In the genomic region with DNA sequence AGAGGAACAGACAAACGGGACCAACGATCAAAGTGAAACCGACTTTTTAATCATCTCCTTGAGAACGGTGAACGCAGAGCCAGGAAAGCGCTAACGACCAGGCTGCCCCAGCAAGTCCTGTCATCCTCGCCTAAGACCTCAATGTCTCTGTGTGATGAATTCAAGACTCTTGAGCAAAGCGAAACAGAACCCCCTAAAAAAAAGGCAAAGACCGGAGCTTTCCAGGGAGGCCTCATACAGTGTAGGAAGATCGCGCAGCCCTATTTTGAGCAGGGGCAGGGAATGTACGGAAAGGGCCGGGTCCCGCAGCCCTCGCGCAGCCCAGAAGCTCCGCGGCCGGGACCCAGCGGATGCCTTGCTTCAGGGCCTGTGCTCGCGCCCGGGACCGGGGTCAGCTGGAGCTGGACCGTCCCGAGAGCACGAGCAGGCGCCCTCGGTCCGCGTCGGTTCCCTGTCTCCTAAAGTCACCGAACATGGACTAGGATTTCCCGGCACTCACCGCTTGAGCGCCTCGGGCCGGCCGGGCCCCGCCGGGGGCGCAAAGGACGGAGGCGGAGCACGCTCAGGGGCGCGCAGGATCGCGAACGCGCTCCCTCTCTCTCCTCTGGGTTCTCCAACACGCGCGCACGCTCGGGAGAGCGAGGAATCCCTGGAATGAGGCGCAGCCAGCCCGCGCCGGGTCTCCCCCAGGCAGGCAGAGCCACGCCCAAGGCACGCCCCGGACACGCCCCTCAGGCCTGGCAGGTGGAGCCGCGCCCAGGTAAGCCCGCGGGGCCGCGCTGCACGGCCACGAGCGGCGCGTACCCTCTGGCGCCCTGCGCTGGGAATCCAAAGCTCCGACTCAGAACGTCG, we compare ENCODE assay signal across 7 mouse cellular contexts. TPM values are rescaled to one million over a fixed set of nuclear protein-coding genes. Genes with fewer than 3 reads are reported as not detected.
DNase-seq lines count a peak whose midpoint lies in the region; ATAC-seq and TF ChIP-seq lines count a peak whose summit lies in the region.

No protein-coding gene starts in this region.

- peak overlapping the region; percentile 71 for H3K9ac ChIP-seq in intestine, postnatal 0 days (ENCODE audit: low read depth, low read length)
- H3K9ac ChIP-seq in midbrain, embryonic 11.5 days (ENCODE audit: low read length) = peak overlapping the region; percentile 54

- H3K4me3 ChIP-seq in intestine, postnatal 0 days (ENCODE audit: low read depth, low read length) = peak overlapping the region; percentile 83
- H3K4me3 ChIP-seq in midbrain, embryonic 11.5 days (ENCODE audit: low read depth, low read length) = peak overlapping the region; percentile 63
- peak overlapping the region; percentile 64 for H3K4me3 ChIP-seq in spleen, adult 2 months (ENCODE audit: extremely low read depth, insufficient read depth, insufficient read length)

- DNase-seq in adrenal gland, adult 2 months = peak; percentile 84
- DNase-seq in embryo, embryonic 11 days = peak; percentile 89
- peak; percentile 90 to 95 for DNase-seq in left cerebral cortex, postnatal 25 days (ENCODE audit: low spot score in 2 of 2)
- peak; percentile 97 for DNase-seq in midbrain, embryonic 11.5 days (ENCODE audit: low spot score, missing footprints)
- DNase-seq in spleen, adult 2 months (ENCODE audit: low read depth in 1 of 2, low spot score in 2 of 2) = peak in 1 of 2 experiments; percentile 38

- no peak for TF ChIP-seq POLR2A in spleen, adult 2 months (IDR thresholded peaks at IDR 0.05; ENCODE audit: low read depth, low read length)

- H3K36me3 ChIP-seq in intestine, postnatal 0 days (ENCODE audit: control insufficient read depth, insufficient read depth) = no peaks in the 10 kb centered on the region
- no peaks in the 10 kb centered on the region for H3K36me3 ChIP-seq in midbrain, embryonic 11.5 days (ENCODE audit: control insufficient read depth, insufficient read depth, low read length)
- no peaks in the 10 kb centered on the region for H3K36me3 ChIP-seq in spleen, adult 2 months (ENCODE audit: control insufficient read depth, insufficient read depth, low read length)

- no peaks in the 10 kb centered on the region for H3K9me3 ChIP-seq in intestine, postnatal 0 days (ENCODE audit: control insufficient read depth)
- H3K9me3 ChIP-seq in midbrain, embryonic 11.5 days (ENCODE audit: control insufficient read depth, low read length) = no peaks in the 10 kb centered on the region

- ATAC-seq in granulocyte monocyte progenitor cell, adult 5-6 weeks (replicated peaks; ENCODE audit: poor library complexity, severe bottlenecking) = peak; percentile 47
- peak; percentile 93 for ATAC-seq in intestine, postnatal 0 days
- peak; percentile 73 for ATAC-seq in midbrain, embryonic 11.5 days (ENCODE audit: low FRiP score)

- peak overlapping the region; percentile 88 for H3K27ac ChIP-seq in intestine, postnatal 0 days (ENCODE audit: low read depth, low read length)
- H3K27ac ChIP-seq in midbrain, embryonic 11.5 days (ENCODE audit: low read depth, low read length) = no peak overlapping the region; the same call in 1 of the 2 replicates
- H3K27ac ChIP-seq in spleen, adult 2 months (ENCODE audit: insufficient read depth, low read length) = no peak overlapping the region

- H3K4me2 ChIP-seq in intestine, postnatal 0 days (replicated peaks; ENCODE audit: low read depth) = peak overlapping the region; percentile 96
- peak overlapping the region; percentile 100 for H3K4me2 ChIP-seq in midbrain, embryonic 11.5 days

- TF ChIP-seq CTCF in intestine, postnatal 0 days (IDR thresholded peaks at IDR 0.05; ENCODE audit: low read depth) = no peak
- no peak for TF ChIP-seq CTCF in spleen, adult 2 months (IDR thresholded peaks at IDR 0.05; ENCODE audit: extremely low read depth, insufficient read depth, insufficient read length, insufficient replicate concordance)

- no peaks in the 10 kb centered on the region for H3K27me3 ChIP-seq in intestine, postnatal 0 days (replicated peaks; ENCODE audit: control insufficient read depth, insufficient read depth, low read length)
- H3K27me3 ChIP-seq in midbrain, embryonic 11.5 days (ENCODE audit: control insufficient read depth, insufficient read depth, low read length) = peaks cover 30% of the 10 kb centered on the region
- H3K27me3 ChIP-seq in spleen, adult 2 months (ENCODE audit: control insufficient read depth, insufficient read depth, low read length) = peaks cover 16% of the 10 kb centered on the region

- no peaks in the 10 kb centered on the region; the same call in 1 of the 2 replicates for H3K4me1 ChIP-seq in intestine, postnatal 0 days (replicated peaks; ENCODE audit: control insufficient read depth, insufficient read depth, low read length)
- peaks cover 14% of the 10 kb centered on the region for H3K4me1 ChIP-seq in midbrain, embryonic 11.5 days (ENCODE audit: control insufficient read depth, insufficient read depth, low read length)
- H3K4me1 ChIP-seq in spleen, adult 2 months (ENCODE audit: control insufficient read depth, insufficient read depth, insufficient read length) = peaks cover 21% of the 10 kb centered on the region

- under 1% methylated on average over 75 of the region's 82 CpGs for WGBS in intestine, postnatal 0 days
- under 1% methylated on average over 79 of the region's 82 CpGs for WGBS in midbrain, embryonic 11.5 days
- WGBS in spleen, adult 2 months = 1% methylated on average over 82 of the region's 82 CpGs

- intact Hi-C loops in left cerebral cortex, postnatal 25 days (cut with DNase I) = loop anchor here (2.0 to 5.0 kb wide), 2 partner anchors 36 to 256 kb away; no protein-coding TSS in a partner anchor

RNA-seq across cellular contexts. Expression of a gene that starts 1.2 kb away (rescaled TPM):
- 10 to 100 TPM; 57.5 to 76.3 TPM for total RNA-seq in adrenal gland, adult 2 months (2021)
- polyA plus RNA-seq in adrenal gland, adult 2 months (2012; rRNA removed) = 55.2 and 60.2 TPM in 2 replicates
- total RNA-seq in granulocyte monocyte progenitor cell, adult 5-6 weeks (2014; fragmentation: Nextera tagmentation) = 14.0 and 16.5 TPM in 2 replicates
- total RNA-seq in granulocyte monocyte progenitor cell, adult 5-6 weeks (2017) = 16.9 and 22.8 TPM in 2 replicates
- 31.1 and 33.0 TPM in 2 replicates for polyA plus RNA-seq in intestine, postnatal 0 days (2015; fragmentation: Nextera tagmentation; extraction: Ambion mirVana)
- total RNA-seq in left cerebral cortex, postnatal 25 days (2021) = 10 to 100 TPM; 50.7 to 62.5 TPM
- 48.6 and 54.8 TPM in 2 replicates for polyA plus RNA-seq in midbrain, embryonic 11.5 days (2014; fragmentation: Nextera tagmentation; extraction: Ambion mirVana)
- polyA plus RNA-seq in spleen, adult 2 months (2012; rRNA removed) = 36.1 and 43.6 TPM in 2 replicates
